Mouse (Mus musculus) forebrain, embryonic 13.5 days (tissue): ENCODE results near the gene Fpgs. TPM values are rescaled to one million over a fixed set of nuclear protein-coding genes. Genes with fewer than 3 reads are reported as not detected.

Experiments used
- ATAC-seq: fragments of 200-750 bp; cut with Nextera tagmentation; 2 replicates; pipeline ENCODE4 v1.8.0; 2017
- H3K27ac ChIP-seq: fragments of 300-500 bp; sonication (generic); 2 replicates; pipeline ENCODE4 v1.5.1; 2015; ENCODE audit warnings: inconsistent platforms, mild to moderate bottlenecking, moderate library complexity
- H3K27me3 ChIP-seq: fragments of 300-500 bp; sonication (generic); 2 replicates; pipeline ENCODE4 v1.6.1; 2015; ENCODE audit warnings: mild to moderate bottlenecking, inconsistent platforms
- H3K36me3 ChIP-seq: fragments of 300-500 bp; sonication (generic); 2 replicates; pipeline ENCODE4 v1.6.1; 2015; ENCODE audit warnings: mild to moderate bottlenecking, inconsistent platforms; ENCODE audit not compliant: poor library complexity, severe bottlenecking
- H3K4me1 ChIP-seq: fragments of 300-500 bp; sonication (generic); 2 replicates; pipeline ENCODE4 v1.6.1; 2015; ENCODE audit warnings: inconsistent platforms
- H3K4me2 ChIP-seq: fragments of 300-500 bp; sonication (generic); 2 replicates; pipeline ENCODE4 v1.6.1; 2015; ENCODE audit warnings: inconsistent platforms, mild to moderate bottlenecking, moderate library complexity
- H3K4me3 ChIP-seq: fragments of 300-500 bp; sonication (generic); 2 replicates; pipeline ENCODE4 v1.5.1; 2015; ENCODE audit warnings: mild to moderate bottlenecking, inconsistent platforms
- H3K9ac ChIP-seq: fragments of 300-500 bp; sonication (generic); 2 replicates; pipeline ENCODE4 v1.6.1; 2015; ENCODE audit warnings: mild to moderate bottlenecking, inconsistent platforms
- H3K9me3 ChIP-seq: fragments of 300-500 bp; sonication (generic); replicated peaks from 2 replicates; pipeline ENCODE4 v1.6.1; 2016; ENCODE audit warnings: inconsistent platforms
- WGBS: fragments of 180-500 bp; shearing (Covaris S2); methylation state at CpG from one replicate; pipeline ENCODE4 v1.1.7; 2015; 5-methylcytosine and 5-hydroxymethylcytosine counted together
- polyA plus RNA-seq: library from polyadenylated mRNA; unstranded; fragments of >200 nt; fragmentation: Nextera tagmentation; extraction: Ambion mirVana; gene quantifications from 2 replicates; pipeline ENCODE4 v1.2.1, GENCODE M21; 2015

Fpgs gene
- 14.2 and 15.7 TPM in 2 replicates for polyA plus RNA-seq

DNA sequence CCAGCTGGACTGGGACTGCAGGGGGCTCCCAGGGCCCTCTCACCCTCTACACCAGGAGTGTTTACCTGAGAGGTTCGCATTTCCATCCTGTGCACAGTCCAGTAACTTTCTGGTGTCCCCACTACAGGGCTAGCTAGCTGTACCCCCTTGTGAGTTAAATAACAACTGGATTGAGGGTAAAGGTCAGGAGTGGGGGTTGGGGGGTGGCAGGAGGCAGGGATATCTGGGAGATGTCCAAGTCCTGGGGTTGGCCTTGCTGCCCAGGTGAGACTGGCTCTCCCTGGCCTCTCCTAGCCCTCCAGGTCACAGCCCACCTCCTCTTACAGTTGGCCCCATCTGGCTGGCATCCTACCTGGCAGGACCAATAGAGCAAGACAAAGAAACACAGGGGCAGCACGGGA is at the start of gene Fpgs:
Fpgs (minus strand) TSS at position 125 of the 401 bp plus-strand sequence.
- no peaks in the 10 kb centered on the region for H3K4me1 ChIP-seq
- no peaks in the 10 kb centered on the region for H3K9me3 ChIP-seq
- no peaks in the 10 kb centered on the region for H3K27me3 ChIP-seq
- H3K9ac ChIP-seq: no peak within 1 kb of the TSS
- 83% methylated on average over 2 of the region's 2 CpGs for WGBS
- no peak within 1 kb of the TSS for H3K27ac ChIP-seq
- peaks cover 71% of the 10 kb centered on the region for H3K36me3 ChIP-seq
- H3K4me3 ChIP-seq: no peak within 1 kb of the TSS
- H3K4me2 ChIP-seq: no peak within 1 kb of the TSS
- ATAC-seq: no peak

DNA sequence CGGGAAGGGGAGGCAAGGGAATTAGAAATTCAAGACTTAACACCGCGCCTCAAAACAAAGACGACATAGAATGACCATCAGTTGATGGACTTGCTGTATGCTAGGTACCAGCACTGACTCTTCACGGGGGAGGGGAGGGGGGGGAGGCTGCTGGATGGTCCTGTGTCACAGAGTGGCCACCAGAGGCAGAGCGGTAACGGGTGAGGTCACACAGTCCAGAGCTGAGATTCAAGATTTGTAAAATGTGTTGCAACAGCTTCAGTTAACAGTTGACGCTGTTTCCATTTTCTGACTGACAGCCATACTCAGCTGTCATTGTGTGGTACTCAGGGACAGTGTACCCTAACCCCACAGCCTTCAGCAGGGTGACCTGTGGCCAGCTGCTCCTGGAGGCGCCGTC is 48.2 kb upstream of the Fpgs start:
- Histone ChIP-seq H3K4me2 (0 out of 2 replicates have a peak overlapping the region, but pooled peaks have one; percentile 60), H3K4me1 (peaks cover 25% of the 10 kb centered on the region), H3K36me3 (peaks cover 54% of the 10 kb centered on the region), H3K9ac (no peak overlapping the region), H3K9me3 (no peaks in the 10 kb centered on the region), H3K27me3 (no peaks in the 10 kb centered on the region), H3K27ac (no peak overlapping the region), H3K4me3 (no peak overlapping the region)
- no peak for ATAC-seq
- 63% methylated on average over 10 of the region's 10 CpGs for WGBS

DNA sequence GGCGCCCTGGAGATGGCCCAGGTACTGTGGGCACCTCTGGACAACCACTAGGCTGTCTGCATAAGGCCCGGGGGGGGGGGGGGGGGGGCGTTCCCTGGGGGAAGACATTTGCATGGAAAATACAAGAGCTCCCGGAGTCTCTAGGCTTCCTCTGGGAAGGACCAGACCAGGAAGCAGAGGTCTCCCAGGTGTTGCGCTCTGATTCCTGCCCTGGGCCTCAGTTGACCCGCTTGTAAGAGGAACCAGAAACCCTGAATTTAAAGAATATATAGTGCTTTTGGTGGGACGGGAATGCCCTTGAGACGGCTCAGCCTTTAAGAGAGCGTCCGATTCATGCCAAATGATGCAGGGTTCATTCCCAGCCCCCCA is 47.7 kb upstream of the Fpgs start:
- no peaks in the 10 kb centered on the region for H3K9me3 ChIP-seq
- H3K4me3 ChIP-seq: peak overlapping the region; percentile 29
- WGBS: 19% methylated on average over 8 of the region's 10 CpGs
- ATAC-seq: no peak
- peak overlapping the region; percentile 60 for H3K4me2 ChIP-seq
- no peak overlapping the region for H3K27ac ChIP-seq
- H3K9ac ChIP-seq: peak overlapping the region; percentile 37
- peaks cover 23% of the 10 kb centered on the region for H3K4me1 ChIP-seq
- no peaks in the 10 kb centered on the region for H3K27me3 ChIP-seq
- peaks cover 59% of the 10 kb centered on the region for H3K36me3 ChIP-seq

DNA sequence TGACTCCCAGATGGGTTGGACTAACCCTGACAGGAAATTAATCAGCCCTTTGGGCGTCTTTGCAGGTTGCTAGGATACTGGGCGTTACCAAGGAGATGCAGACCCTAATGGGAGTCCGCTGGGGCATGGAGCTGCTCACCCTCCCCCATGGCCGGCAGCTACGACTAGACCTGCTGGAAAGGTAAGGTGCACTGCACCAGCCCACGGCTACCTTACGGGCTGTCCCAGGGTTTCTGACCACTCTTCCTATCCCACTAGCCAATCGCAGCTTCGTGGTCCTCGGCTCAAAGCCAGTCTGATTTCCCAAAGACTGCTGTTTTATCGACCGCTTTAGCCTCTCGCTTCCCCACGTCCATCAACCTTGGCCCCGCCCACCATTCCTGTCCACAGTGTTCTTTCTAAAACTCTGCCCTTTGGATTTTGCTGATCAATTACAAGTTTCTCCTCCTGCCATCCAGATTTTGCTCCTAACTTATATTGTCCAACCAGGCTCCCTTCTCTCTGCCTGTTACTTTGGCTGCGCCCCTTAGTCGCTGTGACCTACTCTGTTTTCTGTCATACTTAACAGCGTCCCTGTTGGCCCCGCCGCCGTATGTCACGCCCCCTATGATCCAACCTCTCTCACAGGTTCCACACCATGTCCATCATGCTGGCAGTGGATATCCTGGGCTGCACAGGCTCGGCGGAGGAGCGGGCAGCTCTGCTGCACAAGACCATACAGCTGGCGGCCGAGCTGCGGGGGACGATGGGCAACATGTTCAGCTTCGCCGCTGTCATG is 47.1 kb upstream of the Fpgs start:
- H3K4me3 ChIP-seq: peak overlapping the region; percentile 29
- peaks cover 65% of the 10 kb centered on the region for H3K36me3 ChIP-seq
- no peaks in the 10 kb centered on the region for H3K9me3 ChIP-seq
- H3K4me2 ChIP-seq: peak overlapping the region; percentile 60
- ATAC-seq: peak; percentile 74
- H3K4me1 ChIP-seq: peaks cover 22% of the 10 kb centered on the region
- H3K27ac ChIP-seq: peak overlapping the region; percentile 38; the same call in 1 of the 2 replicates
- WGBS: 3% methylated on average over 31 of the region's 31 CpGs
- H3K9ac ChIP-seq: peak overlapping the region; percentile 37
- no peaks in the 10 kb centered on the region for H3K27me3 ChIP-seq

DNA sequence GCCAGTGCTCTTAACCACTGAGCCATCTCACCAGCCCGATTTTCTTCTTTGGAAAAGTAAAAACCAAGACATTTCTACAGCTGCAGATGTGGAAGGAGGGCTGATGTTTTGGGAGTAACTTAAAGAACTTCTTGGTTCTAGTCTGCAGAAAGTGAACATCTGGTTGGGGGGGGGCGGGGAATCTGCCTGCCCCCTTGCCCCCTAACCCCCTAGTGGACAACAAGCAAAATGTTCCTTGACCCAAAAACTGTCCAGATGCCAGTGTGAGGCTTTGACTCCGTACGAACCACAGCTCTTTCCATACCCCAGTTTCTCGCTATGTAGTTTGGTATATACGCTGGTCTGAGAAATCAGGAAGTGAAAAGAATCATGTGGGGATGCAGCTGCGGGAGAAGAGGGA is 46.3 kb upstream of the Fpgs start:
- Histone ChIP-seq H3K4me3 (no peak overlapping the region), H3K4me1 (peaks cover 22% of the 10 kb centered on the region), H3K4me2 (no peak overlapping the region), H3K9me3 (no peaks in the 10 kb centered on the region), H3K27me3 (no peaks in the 10 kb centered on the region), H3K9ac (no peak overlapping the region), H3K36me3 (peaks cover 73% of the 10 kb centered on the region), H3K27ac (no peak overlapping the region)
- 67% methylated on average over 7 of the region's 7 CpGs for WGBS
- ATAC-seq: no peak

DNA sequence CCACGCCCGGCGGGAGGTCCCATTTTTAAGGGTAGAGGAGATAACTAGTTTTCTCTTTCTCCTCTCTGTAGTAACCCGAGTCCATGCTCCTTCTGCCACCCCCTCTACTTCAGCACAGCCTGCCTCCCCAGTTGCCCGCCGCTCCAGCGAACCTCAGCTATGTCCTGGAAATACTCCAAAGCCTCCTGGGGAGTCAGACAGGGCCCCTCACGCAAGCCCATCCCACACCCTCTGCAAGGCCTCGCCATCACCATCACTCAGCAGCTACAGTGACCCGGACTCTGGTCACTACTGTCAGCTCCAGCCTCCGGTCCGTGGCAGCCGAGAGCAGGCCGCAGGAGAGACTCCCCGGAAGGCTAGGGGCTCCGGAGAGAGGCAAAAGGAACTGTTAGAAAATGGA is 45.1 kb upstream of the Fpgs start:
- no peak overlapping the region for H3K9ac ChIP-seq
- H3K36me3 ChIP-seq: peaks cover 72% of the 10 kb centered on the region
- no peaks in the 10 kb centered on the region for H3K9me3 ChIP-seq
- WGBS: 94% methylated on average over 16 of the region's 16 CpGs
- no peak overlapping the region for H3K4me3 ChIP-seq
- ATAC-seq: no peak
- no peaks in the 10 kb centered on the region for H3K27me3 ChIP-seq
- no peak overlapping the region for H3K4me2 ChIP-seq
- H3K27ac ChIP-seq: no peak overlapping the region
- H3K4me1 ChIP-seq: peaks cover 25% of the 10 kb centered on the region

DNA sequence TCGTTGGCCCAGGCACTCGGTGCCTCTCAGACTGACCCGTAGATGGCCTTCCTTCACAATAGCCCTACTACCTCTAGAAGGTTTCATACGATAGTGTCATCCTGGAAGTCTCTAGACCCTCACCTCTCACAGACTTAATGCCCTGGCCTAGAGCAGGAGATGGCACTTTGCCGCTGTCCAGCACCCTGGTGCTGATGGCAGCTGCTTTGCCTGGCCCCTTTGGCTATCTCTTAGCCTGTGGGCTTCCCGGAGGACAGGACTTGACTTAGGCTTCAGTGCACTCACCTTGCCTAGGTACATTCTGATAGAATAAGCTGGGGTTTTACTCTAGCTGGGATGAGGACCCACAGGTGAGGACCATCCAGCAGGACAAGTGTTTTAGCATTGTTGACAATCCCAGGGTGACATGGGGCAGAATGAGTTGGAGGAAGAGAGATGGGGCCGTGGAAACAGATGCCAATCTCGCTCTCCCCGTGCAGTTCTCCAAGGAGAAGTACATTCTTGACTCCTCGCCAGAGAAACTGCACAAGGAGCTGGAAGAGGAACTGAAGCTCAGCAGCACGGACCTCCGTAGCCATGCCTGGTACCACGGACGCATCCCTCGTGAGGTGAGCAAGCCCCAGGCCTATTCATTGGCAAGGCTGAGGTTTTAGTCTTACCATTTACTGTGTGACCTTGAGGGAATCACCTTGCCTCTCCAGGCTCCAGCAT is 40.5 kb upstream of the Fpgs start:
- peaks cover 51% of the 10 kb centered on the region for H3K36me3 ChIP-seq
- H3K27ac ChIP-seq: no peak overlapping the region
- no peak for ATAC-seq
- no peaks in the 10 kb centered on the region for H3K9me3 ChIP-seq
- no peak overlapping the region; the same call in 1 of the 2 replicates for H3K9ac ChIP-seq
- WGBS: 78% methylated on average over 15 of the region's 15 CpGs
- H3K4me3 ChIP-seq: no peak overlapping the region
- peaks cover 29% of the 10 kb centered on the region for H3K4me1 ChIP-seq
- H3K27me3 ChIP-seq: no peaks in the 10 kb centered on the region
- H3K4me2 ChIP-seq: no peak overlapping the region

DNA sequence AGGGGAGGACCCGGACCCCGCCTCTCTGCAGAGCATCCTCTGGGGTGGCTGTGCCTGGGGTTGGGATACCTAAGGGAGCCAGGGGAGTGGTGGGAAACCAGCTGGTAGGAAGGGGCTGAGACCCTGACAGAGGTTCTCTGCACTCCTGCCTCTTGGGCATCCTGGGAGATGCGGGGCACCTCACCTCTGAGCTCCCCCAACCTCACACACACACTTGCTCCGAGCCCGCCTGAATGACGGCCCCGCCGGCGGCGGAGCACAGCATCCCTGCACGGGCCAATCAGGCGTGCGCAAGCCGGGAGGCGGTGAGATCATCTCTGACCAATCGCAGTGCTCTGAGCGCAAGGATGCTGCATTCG is 38.2 kb upstream of the Fpgs start:
- peak; percentile 95 for ATAC-seq
- peaks cover 35% of the 10 kb centered on the region for H3K36me3 ChIP-seq
- peak overlapping the region; percentile 84 for H3K27ac ChIP-seq
- H3K4me3 ChIP-seq: peak overlapping the region; percentile 79
- whole genome bisulfite sequencing: 3% methylated on average over 18 of the region's 18 CpGs
- peak overlapping the region; percentile 98 for H3K4me2 ChIP-seq
- peak overlapping the region; percentile 84 for H3K9ac ChIP-seq
- no peaks in the 10 kb centered on the region for H3K27me3 ChIP-seq
- H3K4me1 ChIP-seq: peaks cover 29% of the 10 kb centered on the region
- no peaks in the 10 kb centered on the region for H3K9me3 ChIP-seq

DNA sequence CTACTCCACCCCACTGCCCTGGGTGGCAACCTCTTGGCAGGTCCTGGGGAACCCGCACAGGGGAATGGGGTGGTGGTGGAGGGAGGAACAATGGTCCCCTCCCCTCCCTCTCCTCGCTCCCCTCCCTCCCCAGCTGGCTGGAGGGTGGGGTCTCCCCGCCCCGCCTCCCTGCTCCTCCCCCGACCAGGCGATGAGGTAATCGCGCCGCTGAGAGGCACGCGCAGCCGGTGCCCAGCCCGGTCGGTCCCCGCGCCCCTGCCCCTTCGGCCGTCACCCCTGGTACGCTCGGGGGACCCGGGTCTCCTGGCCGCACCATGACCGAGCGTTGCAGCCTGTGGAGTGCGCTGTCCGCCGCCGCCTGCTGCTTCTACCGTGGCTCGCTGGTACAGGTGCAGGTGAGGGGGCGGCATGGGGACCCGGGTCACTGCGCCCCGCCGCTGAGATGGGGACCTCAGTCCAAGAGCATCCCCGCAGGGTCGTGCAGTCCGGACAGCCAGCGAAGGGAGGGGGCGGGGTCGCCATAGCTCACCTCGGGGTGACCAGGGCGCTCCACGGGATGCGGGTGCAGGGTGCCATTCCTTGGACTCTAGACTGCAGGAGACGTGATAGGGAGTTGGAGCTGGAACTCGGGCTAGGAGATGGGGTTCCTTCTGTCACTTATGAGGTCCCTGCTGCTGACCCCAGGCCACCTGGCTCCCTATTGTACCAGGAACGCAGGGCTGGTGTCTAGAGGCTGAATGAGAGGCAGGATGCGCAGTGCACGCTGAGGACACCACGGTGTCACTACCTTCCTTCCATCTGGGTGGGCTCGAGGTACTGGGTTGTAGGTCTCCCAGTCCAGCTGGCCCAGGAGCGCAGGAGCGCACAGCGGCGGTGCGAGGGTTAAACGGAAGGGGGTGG is 37.6 kb upstream of the Fpgs start:
- H3K9ac ChIP-seq: peak overlapping the region; percentile 84
- H3K4me2 ChIP-seq: peak overlapping the region; percentile 98
- H3K27me3 ChIP-seq: no peaks in the 10 kb centered on the region
- peak overlapping the region; percentile 79 for H3K4me3 ChIP-seq
- H3K9me3 ChIP-seq: no peaks in the 10 kb centered on the region
- peaks cover 29% of the 10 kb centered on the region for H3K4me1 ChIP-seq
- peak; percentile 61 for ATAC-seq
- H3K36me3 ChIP-seq: peaks cover 29% of the 10 kb centered on the region
- WGBS: under 1% methylated on average over 32 of the region's 58 CpGs
- peak overlapping the region; percentile 84 for H3K27ac ChIP-seq

DNA sequence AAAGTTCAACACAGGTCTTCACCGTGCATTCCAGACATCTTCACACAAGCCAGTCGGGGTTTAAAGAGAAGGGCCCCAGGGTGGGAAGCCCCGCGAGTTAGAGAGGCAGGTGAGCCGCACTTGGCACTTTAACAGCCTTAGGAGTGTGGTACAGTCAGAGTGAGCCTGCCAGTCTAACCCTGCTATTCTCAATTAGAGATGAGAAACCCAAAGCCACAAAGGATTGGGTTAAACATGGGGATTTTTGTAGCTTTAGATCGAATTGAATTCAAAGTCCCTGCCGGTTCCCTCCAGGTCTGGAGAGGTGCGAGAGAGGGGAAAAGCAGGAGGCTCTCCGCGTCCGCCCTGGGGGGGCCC is 36.9 kb upstream of the Fpgs start, which contains the start of gene 6330409D20Rik:
6330409D20Rik (minus strand) TSS at position 101 of the 357 bp plus-strand sequence.
- Histone ChIP-seq H3K27ac (peak within 1 kb of the TSS; percentile 84), H3K9me3 (no peaks in the 10 kb centered on the region), H3K4me1 (peaks cover 29% of the 10 kb centered on the region), H3K9ac (peak within 1 kb of the TSS; percentile 84), H3K4me3 (peak within 1 kb of the TSS; percentile 79), H3K36me3 (peaks cover 23% of the 10 kb centered on the region), H3K27me3 (no peaks in the 10 kb centered on the region), H3K4me2 (peak within 1 kb of the TSS; percentile 98)
- WGBS: 6% methylated on average over 11 of the region's 11 CpGs
- peak; percentile 13 for ATAC-seq

DNA sequence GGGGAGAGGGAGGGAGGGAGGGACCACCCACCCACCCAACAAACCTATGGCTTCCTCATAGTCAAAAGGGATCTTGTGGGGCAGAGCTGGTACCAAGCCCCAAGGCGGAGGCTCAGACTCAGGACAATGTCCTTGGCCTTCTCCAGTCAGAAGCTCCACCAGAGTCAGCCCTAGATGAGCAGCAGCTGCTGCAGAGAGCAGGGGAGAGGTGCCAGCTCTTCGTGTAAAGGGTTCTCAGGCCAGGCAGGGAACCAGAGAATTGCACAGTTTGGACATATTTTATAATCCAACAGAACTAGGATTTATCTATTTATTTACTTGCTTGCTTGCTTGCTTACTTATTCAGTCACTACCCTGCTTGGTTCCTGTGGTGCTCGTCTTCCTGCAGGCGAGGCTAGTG is 35.4 kb upstream of the Fpgs start:
- H3K9ac ChIP-seq: 0 out of 2 replicates have a peak overlapping the region, but pooled peaks have one; percentile 31
- WGBS: 69% methylated on average over 4 of the region's 4 CpGs

More for the DNA sequence above, 35.4 kb upstream of the Fpgs start:
- no peak overlapping the region for H3K4me2 ChIP-seq
- H3K4me1 ChIP-seq: peaks cover 29% of the 10 kb centered on the region
- H3K36me3 ChIP-seq: peaks cover 9% of the 10 kb centered on the region; the same call in 1 of the 2 replicates
- H3K4me3 ChIP-seq: no peak overlapping the region
- no peak overlapping the region for H3K27ac ChIP-seq
- H3K27me3 ChIP-seq: no peaks in the 10 kb centered on the region
- ATAC-seq: no peak
- H3K9me3 ChIP-seq: no peaks in the 10 kb centered on the region
